Mouse (Mus musculus) kidney, adult 9 months (tissue): ENCODE measurements at regions not wholly inside any gene's neighbourhood (a gene's known extent, or its start where the extent isn't known, plus 50 kb on each side); places are given as distances from the start of the nearest gene placed in this dataset.

ENCODE experiments used
- DNase-seq: peaks from one replicate; pipeline ENCODE4 v3.0.0; 2022

DNA sequence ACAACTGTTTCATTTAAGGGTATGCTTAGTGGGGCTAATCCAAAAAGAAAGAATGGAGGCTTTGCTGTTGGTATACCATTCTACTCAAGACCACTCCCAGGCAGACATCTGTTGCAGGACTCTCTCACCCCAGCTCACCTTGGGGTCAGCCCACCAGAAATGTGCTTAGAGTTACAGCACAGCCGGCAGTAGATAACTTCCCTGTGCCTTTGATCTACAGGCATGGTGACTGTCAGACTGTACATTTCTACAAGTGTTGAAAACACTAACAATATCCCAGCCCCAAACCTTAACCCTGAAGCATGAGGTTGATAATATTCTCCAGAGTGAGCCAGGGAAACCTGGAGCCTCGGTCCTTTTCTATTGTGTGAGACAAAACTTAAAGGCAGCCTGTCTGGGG lies 247.7 kb upstream of the Nt5c1b start:
- DNase-seq: no peak

DNA sequence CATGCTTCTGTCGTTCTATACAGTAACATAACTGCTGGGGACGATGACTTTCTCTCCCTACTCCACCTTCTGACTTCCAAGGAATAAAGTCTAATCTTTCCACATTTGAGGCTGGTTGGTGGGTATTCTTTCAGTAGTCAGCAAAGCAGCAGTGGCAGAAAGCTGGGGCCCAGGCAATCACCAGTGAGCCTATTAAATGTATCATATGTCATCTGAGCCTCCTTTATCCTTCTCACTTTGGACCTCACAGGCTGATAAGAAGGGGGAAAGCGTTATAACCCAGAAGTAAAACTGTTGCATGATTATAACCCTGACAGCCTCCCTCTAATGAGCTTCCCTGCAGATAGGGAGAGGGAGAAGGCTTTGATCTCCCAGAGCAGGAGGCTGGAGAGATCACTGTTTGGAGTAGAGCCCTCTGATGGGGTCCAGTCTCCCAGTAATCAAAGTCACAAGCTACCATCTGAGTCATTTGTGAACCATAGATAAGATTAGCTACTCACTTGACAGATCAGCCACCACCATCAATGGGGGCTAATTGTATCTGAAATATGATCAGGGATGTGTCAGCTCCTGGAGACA lies 241.7 kb upstream of the Nt5c1b start:
- no peak for DNase-seq

DNA sequence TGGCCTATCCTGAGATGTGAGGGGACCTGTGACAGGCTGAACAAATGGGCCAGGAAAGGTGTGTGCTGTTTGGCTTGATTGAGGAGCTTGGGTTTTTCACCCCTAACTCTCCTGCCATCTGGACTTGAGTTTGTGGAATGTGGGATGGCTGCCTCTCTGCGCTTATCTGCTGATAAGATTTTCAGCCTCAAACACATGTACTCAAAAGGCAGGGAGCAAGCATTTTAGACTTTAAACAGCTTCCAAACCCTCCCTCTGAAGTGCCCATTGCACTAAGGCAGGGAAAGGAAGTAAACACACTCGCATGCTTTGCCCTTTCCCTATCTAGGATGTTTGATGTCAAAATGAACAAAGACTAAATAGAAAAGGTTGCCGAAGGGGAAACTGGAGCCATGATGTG lies 235.6 kb upstream of the Nt5c1b start:
- DNase-seq: no peak

DNA sequence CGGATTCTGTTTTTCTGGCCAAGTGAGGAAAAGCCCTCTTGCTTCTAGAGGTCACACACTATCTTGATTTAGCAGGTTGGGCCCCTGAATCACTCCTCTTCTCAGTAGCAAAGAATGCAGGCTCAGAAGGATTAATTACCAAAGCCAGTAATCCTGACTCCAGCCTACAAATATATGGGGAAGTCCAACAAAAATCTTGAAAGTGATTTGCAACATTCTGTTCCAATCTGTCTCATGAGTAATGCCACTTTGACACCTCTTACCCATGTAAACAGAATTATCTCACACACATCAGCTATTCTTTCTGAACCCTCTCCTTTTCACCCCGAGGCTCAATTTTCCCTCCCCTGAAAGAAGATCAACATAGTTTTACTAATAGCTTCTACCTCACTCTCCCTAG lies 233.9 kb upstream of the Nt5c1b start:
- no peak for DNase-seq

DNA sequence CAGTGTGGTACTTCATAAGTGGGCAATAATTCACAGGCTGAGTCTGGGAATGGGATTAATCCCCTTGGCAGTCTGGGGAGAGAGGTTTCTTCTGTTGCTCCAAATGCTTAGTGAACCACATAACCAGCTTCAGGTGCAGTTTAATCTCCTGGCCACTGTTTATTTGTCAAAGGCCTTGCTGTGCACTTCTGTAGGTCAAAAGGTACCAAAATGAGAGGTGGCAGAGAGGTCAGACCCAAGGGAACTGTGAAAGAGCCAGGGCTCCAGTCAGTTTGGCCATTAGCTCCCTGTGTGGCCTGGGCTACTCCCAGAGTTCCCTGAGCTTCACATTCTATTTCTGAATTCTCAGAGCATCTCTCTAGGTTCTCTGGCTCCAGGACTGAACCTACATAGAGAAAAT lies 229.6 kb upstream of the Nt5c1b start:
- peak; percentile 90 for DNase-seq

DNA sequence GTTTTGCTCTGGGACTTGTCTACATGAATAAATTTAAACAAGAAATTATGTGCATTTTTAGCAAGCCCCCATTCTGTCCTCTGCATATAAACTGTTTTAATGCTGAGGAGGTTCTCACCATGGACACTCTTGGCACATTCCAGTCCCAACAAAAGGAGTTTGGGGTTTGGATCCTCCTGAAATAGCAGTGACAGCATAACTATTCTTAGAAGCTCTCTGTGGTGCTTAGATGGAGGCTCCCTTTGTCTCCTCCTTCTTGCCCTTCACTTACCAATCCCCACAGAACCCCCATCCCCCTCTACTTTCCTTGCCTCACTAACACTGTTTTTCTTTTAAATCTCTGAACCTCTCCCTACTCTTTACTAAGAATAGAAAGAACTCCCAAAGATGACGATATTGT lies 208.9 kb upstream of the Nt5c1b start:
- no peak for DNase-seq

DNA sequence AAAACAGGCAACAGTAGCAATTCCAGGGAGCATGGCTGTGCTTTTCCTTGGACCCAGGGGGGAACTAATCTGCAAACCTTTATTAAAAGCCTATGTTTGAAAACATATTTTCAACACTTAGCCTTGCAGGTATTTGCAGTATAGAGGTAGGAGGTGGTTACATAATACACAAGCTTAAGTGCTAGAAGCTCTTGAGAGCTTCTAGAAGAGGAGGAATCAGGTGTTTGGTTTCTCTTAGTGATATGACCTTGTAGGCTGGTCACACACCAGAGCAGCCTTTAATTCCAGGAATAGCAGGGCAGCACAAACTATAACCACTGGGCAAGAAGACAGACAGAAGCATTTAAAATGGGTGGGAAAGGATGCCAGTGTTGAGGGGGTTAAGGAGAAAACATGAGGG lies 201.7 kb upstream of the Nt5c1b start:
- DNase-seq: no peak

DNA sequence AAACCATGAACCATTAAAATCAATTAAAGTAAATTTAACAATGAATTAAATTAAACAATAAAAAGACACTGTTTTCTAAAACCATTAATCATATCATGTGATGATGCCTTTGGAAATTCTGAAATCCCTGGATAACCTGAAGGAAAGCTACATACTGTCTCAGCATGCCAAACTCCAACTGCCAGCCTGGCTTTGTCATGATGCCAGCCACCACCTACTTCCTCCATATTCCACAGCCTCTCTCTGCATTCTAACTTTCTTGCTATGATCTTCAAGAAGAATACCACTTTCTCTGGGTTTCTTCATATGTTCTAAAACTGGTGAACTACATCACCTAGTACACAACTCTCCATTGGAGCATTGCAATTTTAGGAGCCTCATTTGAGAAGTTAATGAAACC lies 201.2 kb upstream of the Nt5c1b start:
- DNase-seq: no peak

DNA sequence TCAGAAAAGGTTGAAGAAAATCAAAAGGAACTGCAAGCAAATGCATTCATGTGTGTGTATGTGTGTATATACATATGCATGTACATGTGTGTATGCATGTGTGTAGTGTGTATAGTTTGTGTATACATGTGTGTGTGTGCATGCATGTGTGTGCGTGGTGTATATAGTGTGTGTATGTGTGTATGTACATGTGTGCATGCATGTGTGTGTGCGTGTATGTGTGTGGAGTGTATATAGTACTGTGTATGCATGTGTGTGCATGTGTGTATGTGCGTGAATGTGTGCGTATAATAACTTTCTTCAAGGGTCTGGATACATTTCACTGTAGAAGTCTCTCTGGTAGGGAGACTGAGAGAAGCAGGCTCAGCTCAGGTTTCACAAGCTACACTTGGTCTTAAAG lies 191.1 kb upstream of the Nt5c1b start:
- DNase-seq: no peak

DNA sequence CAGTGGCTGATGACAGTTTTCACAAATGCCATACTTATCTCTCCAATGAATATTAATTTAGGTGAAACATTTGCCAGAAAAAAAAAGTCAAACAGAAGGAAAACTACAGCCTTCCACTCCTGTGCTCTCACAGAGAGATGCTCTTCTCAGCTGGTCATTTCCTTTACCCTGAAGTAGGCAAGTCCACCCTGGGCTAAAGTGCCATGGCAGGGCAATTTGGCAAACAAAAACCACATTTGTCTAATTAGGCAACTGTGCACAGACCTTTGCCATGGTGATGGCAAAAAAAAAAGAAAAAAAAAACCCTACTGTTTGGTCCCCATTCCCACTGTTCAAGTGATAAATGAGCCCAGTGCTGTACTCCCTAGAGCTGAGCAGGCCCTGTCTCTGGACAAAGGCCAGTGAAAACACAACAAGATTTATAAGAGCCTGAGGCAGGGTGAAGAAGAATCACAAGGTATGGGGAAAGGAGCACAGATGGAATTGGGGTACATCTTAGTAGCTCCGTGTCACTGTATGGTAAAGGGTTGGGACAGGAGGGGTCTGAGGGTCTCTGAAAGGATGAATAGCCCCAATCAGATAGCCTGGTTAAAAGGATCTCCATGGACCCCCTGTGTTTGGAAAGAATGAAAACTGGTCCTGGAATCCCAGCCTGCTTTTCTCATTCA lies 190.5 kb upstream of the Nt5c1b start:
- DNase-seq: no peak

DNA sequence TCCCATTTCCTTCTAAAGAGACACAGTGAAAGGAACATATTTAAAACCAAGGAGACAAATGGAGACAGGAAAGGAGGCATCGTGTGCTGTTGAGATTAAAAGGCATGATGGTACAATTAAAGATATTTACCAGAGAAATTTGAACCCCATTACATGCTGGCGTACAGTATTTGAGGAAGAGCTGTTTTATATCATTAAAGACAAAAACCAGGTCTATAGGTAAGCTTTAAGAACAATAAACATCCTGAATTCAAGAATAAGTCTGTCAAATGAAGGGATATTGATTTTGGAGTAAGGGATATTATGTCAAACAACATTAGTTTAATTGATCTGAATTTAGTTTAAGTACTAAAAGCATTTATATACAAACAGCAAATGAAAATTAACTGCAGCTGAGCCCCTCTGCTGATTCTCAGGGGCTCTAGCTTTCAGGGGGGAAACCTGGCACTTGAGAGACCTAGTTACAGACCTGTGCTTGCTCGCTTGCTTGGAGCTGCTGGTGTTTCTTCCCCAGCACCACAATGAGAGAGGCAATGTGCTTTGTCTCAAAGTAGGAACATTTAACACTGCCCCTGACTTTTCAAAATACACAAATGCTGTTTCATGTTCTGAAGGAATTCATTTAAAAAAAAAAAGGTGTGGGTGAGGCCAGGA lies 189.8 kb upstream of the Nt5c1b start:
- DNase-seq: no peak

DNA sequence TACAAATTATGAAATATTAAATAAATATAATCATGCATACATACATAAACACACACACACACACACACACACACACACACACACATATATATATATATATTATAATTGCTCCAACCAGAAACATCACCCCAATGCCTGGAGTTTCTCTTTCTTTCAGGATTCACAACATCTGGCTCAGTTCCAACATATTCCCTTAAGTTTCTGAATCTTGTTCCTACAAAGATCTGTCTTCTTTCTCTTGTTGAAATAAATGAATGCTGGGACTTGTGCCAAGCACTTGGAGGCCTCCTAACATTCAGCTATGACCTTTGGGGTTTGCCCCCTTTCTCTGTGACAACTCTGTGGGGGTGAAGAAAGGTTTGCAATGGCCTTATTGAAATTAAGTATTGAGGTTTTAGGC lies 187.2 kb upstream of the Nt5c1b start:
- DNase-seq: peak; percentile 47

DNA sequence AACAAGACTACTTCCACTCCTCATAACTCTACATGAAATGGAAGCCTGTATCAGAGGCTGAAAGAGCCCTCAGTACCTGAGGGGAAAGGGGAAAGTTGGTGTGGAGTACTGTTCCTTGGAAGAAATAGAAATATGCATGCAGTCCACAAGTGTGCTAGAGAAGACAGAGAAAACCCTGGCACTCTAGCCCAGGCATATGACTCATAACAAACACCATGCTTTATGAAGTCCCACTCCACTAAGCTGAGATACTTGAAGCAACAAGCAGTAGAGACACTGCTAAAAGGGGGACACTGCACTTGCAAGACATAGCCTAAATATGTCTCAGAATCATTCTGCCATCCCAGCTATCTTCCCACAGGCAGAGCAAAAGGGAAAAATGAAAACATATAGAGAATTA lies 183.2 kb upstream of the Nt5c1b start:
- no peak for DNase-seq

DNA sequence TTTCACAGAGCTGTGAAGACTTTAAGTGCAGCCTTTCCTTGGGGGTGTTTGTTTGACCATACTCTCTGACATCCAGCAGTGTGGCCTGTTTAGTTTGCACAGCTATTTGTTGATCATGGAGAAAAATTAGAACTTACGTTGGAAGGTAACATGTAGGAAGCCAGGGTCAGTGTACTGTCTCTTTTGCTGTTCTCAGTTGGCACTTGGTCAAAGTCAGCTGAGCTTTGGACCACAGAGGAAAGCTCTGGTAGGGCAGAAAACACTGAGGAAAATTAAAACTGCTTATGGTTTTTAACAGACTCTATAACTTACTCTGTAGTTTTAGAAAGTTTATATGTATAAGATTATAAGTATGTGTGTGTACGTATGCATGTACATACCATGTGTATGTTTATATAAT lies 180.0 kb upstream of the Nt5c1b start:
- DNase-seq: peak; percentile 66

DNA sequence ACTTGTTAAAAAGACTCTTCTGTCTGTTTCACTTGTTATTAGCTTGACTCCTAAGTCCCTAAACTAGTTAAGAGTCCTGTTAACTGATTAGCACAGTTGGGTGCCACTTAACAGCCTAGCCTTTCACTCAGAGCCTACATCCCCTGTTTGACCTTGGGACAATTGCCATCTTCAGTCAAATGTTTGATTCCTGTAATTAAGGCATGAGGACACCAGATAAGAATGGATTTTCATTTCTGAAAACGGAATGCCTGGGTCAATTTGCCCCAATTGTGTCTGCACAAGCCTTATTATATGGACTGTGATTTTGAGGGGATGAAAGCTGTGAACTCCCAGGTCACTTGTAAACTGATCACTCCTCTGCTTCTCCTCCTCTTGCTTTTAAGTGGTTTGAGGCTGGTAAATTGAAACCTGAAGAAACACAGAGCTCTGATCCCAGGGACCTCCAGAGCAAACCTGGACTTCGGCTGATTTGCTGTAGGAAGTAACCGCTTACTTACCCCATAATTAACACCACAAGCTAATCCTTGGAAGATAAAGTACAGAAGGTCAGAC lies 171.8 kb upstream of the Nt5c1b start:
- DNase-seq: no peak

DNA sequence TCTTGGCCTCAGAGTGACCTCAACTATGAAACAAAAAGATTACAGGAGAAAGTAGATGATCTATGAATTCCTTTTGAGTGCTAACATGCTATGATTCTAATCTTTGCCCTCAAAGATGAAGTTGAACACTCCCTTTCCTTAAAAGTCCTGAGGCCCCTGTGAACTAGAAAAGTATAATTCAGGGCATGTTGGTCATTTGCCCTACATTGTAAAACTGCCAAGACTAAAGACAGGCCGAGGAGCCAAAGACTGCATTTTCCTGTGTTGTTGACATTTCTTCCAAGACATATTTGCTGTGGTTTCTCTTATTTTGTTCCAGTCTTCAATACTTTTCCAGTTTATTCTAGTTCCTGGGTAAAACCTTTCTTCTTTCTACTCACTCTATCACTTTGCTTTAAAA lies 159.9 kb upstream of the Nt5c1b start:
- peak; percentile 4 for DNase-seq

DNA sequence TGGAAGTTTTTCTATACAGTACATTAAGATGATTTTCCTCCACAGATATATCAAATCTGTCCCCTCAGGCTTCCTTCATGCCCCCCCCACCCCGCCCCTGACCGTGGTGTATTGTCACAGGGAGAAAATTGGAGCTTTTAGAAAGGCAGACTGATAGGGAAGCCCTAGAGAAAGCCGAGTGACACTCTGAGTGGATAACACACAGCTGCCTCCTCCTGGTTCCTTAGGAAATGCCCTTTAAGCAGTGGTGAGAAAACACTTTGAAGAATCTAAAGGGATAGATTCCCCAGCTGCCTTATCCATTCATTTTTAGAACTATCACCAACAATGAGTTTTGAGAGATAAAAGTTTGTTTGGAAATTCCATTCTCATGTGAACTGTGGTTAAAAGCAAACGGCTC lies 147.0 kb upstream of the Nt5c1b start:
- DNase-seq: peak; percentile 6

DNA sequence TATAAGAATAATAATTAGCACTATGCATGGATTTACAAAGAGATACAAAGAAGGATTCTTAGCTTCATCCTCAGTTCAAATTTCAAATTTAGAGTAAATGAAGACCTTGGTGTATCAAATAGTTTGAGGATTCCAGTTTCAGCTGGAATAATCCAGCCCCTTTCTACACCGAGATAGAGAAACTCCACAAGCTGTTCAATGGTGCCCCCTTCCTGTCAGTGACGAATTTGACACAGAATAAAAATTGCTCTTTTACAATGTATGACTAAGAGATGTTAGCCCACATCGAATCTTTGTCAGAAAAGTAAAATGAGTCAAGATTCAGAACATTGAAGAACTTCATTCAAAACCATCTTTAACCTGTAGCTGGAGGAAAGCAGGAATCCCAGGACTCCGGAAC lies 145.9 kb upstream of the Nt5c1b start:
- peak; percentile 54 for DNase-seq

DNA sequence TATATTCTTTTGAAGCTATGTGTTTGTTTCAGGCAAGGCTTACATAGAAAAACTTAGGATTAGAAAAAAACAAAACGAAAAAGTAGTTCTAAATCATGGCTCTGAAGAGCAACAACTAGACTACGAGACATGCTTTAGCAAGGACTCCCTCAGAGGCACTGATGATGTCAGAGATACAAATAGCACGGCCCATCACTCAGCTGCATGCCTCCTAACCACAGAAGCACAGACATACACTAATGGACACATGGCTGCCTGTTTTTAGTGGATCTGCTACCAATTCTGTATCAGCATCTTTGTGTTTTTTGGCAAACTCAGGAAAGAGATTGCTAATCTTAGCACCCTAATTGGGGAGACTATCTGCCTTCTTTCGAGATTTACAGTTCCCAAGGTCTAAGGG lies 138.6 kb upstream of the Nt5c1b start:
- no peak for DNase-seq

DNA sequence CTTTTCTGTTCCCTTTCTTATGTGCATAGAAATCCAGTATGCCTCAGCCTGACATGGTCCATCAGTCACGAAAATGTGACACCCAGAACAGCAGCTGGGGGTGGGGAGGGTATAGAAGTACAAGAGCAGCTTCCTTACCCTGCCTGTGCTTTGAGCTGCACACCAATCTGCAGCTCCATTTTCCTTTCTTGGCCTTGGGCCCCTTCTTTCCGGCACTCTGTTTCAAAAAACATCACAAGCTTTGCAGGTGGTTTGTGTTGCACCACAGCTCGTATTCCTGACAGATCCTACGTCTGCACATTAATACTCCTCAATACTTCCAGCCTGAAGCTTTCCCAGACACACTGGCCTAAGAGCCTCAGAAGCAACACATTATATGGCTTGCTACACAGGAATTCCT lies 138.1 kb upstream of the Nt5c1b start:
- no peak for DNase-seq

DNA sequence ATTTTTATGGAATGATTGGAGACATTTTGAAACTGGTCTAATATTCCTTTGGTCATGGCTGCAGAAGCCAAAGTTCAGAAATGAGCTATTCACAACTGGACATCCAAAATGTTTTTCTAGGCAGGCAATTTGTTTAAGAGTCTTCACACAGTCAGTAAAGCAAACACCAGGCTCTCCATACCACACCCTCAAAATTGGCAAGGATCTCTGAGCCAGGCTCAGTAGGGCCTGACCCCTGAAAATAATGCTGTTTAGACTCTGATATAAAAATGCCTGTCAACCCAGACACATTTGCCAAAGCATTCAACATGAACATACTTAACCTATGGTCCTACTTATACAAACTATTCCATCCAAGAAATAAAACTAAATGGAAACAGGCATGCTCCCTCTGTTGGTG lies 121.7 kb upstream of the Nt5c1b start:
- DNase-seq: no peak

DNA sequence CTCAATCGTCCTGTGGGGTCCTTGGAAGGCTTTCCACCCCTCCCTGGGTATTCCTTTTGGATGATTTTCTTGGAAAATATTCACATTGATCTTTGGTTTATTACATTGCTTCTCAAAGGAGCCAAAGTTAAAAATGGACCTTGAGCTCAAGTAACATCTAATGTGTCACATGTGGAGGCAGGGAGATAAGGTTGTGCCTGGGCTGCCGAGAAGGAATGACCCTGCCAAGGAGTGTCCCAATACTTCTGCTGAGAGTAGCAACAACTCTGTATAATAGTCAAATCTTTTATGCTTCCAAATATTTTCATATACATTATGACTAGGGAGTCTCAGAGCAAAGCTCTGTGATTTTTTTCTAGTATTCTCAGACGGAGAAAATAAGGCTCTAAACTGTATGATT lies 113.4 kb upstream of the Nt5c1b start:
- no peak for DNase-seq

DNA sequence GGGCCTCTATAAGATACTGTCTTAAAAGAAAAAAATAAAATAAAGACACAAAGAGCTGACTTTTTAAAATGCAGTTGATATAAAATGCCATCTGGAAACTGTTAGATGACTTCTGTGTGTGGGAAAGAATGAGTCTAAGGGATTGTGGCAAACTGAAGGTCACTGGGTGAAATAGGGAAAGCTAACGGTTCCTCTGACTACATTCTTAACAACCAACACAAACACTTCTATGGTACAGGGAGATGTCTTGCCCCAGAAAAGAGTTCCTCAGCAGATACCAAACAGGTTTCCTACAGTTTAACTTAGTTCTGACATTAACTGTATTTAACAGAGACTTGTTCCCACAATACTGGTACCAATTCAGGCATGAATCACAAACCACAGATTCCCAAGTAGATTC lies 103.6 kb upstream of the Nt5c1b start:
- DNase-seq: no peak

DNA sequence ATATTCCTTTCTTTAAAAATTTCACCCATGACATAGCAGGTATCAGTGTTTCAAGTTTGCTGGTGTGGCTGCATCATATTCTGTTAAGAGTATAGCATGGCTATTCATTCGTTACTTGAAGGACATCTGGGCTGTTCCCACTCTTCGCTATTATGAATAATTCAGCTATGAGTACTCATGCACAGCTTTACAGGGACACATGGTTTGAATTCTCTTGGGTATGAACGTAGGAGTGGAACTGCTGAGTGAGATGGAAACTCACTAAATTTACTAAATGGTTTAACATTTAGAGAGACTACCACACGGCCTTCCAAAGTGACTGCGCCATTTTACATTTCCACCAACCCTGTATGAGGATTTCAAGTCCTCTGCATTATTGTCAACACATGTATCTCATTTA lies 97.7 kb upstream of the Nt5c1b start:
- no peak for DNase-seq

DNA sequence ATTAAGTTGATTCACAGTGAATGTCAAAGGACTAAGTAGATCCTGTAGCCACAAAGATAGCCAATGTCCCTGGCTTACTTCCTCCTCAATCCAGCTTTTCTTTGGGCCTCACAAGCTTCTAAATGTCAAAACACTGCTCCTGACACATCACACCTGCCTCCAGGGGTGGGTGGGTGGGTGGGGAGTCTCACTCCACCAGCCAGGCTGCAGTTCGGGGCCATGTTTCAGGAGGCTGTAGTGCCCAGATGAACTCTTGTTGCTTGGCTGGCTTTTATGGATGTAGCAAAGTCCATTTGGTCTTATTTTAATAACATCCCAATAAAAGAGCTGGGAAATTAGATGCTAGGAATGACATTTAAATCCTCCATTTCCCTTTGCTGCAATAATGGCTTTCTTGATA lies 94.5 kb upstream of the Nt5c1b start:
- no peak for DNase-seq
